Mouse (Mus musculus): ENCODE results near the gene Pcgf2.

DNA sequence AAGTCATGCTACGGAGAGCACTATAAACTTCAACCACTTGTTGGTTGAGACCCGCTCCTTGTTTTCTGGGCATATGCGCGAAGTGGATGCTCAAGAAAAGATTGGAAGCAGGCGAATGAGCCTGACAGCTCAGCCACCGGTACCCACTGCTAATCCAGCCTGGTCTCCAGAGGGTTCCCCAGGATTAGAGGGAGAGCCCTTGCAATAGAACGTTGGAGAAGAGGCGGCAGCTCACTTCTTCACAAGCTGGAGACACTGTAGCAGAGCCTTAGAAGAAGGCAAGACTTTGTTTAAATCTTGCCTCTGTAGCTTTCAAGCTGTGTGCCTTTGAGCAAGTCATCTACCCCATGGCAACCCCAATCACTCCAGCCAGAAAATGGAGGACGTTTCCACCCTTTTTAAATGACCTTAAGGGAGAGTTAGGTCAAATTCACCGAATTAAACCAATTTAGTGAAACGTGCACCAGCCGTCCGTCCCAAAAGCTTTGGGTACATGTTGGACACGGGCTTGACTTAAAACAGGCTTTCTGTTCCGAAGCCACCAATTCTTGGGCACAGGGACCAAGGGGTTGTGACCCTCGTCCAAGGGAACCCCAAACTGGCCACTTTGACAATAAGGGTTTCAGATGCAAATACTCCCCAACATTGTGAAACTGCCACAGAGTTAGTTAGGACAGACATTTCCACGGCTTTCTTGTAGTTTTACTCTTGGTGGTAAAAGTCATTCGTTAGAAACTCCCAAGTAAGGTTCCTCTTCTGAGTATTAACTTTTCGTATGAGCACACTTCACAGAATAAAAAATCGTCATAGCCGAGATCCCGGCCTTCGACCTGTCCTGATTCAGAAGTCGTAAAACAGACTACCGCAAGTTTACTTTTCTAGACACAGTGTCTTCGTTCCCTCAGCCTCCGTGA lies 39.3 kb downstream of the Pcgf2 start:
- no peak for TF ChIP-seq CTCF (IDR thresholded peaks at IDR 0.05; ENCODE audit: low read depth, low read length)
- no peak for TF ChIP-seq GATA1 (IDR thresholded peaks at IDR 0.05; ENCODE audit: borderline replicate concordance, low read length)
- no peak for TF ChIP-seq POLR2AphosphoS5 (IDR thresholded peaks at IDR 0.05; ENCODE audit: insufficient replicate concordance, low read depth, low read length)
